In genomic region chr5:25526926-25527325, GRCm38 (mm10) we compare ENCODE assay signal across 9 mouse cellular contexts. TPM values are rescaled to one million over a fixed set of nuclear protein-coding genes. Genes with fewer than 3 reads are reported as not detected.
DNase-seq lines count a peak whose midpoint lies in the region; ATAC-seq and TF ChIP-seq lines count a peak whose summit lies in the region.
"Had no signal": no experiment of that assay in that cellular context is flagged by ENCODE, and none has a peak within 500 bp of the region (broad histone marks: within the 10 kb centered on the region; RNA-seq: fewer than 3 reads in every experiment).

No protein-coding gene starts in this region.

- intact Hi-C loops in gastrocnemius, adult 2 months (cut with DNase I): no loop called here

- H3K4me1 ChIP-seq in stomach, embryonic 16.5 days (ENCODE audit: control insufficient read depth, insufficient read depth, low read length): peaks cover 19% of the 10 kb centered on the region

- H3K9me3 ChIP-seq in stomach, embryonic 16.5 days (replicated peaks; ENCODE audit: control insufficient read depth, low read length): no peaks in the 10 kb centered on the region

- 37% methylated on average over 4 of the region's 4 CpGs for WGBS in stomach, embryonic 16.5 days

- H3K9ac ChIP-seq in stomach, embryonic 16.5 days (ENCODE audit: low read length): no peak overlapping the region

- no peak for ATAC-seq in stomach, embryonic 16.5 days (ENCODE audit: insufficient read depth, low FRiP score)
- no peak for ATAC-seq in activated CD4-positive, CD25-positive, alpha-beta regulatory T cell, adult 4 months

- H3K36me3 ChIP-seq in stomach, embryonic 16.5 days (ENCODE audit: control insufficient read depth, insufficient read depth, low read length): no peaks in the 10 kb centered on the region

- no peaks in the 10 kb centered on the region for H3K27me3 ChIP-seq in stomach, embryonic 16.5 days (ENCODE audit: control insufficient read depth, insufficient read depth, low read length)

- no peak overlapping the region for H3K4me2 ChIP-seq in stomach, embryonic 16.5 days (ENCODE audit: low read depth, low read length)

- H3K4me3 ChIP-seq in gastrocnemius, adult 2 months: 0 out of 2 replicates have a peak overlapping the region, but pooled peaks have one; percentile 2
- H3K4me3 ChIP-seq in stomach, embryonic 16.5 days (replicated peaks; ENCODE audit: low read length): no peak overlapping the region

- no peak for TF ChIP-seq CTCF in gastrocnemius, adult 2 months (IDR thresholded peaks at IDR 0.05)

- peak overlapping the region; percentile 89 for H3K27ac ChIP-seq in gastrocnemius, adult 2 months
- H3K27ac ChIP-seq in stomach, embryonic 16.5 days (ENCODE audit: low read length): peak overlapping the region; percentile 34; the same call in 1 of the 2 replicates

- peak; percentile 67 for DNase-seq in gastrocnemius, adult 18-20 months (ENCODE audit: low spot score)
- no peak for DNase-seq in gastrocnemius, postnatal 4 days (ENCODE audit: low spot score in 2 of 2)
- DNase-seq in right cerebral cortex, postnatal 25 days: peak; percentile 19
- DNase-seq in right cerebral cortex, adult 2 months (ENCODE audit: low spot score in 2 of 2): no peak
- peak; percentile 89 for DNase-seq in gastrocnemius, adult 2 months
- DNase-seq in lung, postnatal 4 days: no peak
- DNase-seq: layer of hippocampus, adult 9-11 months had no signal

RNA-seq across cellular contexts. Expression of gene Cct8l1, which starts 11.1 kb away (rescaled TPM):
- total RNA-seq in gastrocnemius, adult 18-20 months (2021): under 1 TPM in 1 of 2 experiments, not detected in 1; 0.16 TPM
- not detected for total RNA-seq in gastrocnemius, postnatal 4 days (2021)
- under 1 TPM in 1 of 2 experiments, not detected in 1; 0.14 TPM for total RNA-seq in gastrocnemius, adult 2 months (2021)
- 0.13 TPM in 1 of 2 replicates, not detected in the other for polyA plus RNA-seq in stomach, embryonic 16.5 days (2015; fragmentation: Nextera tagmentation; extraction: Ambion mirVana)
- not detected for polyA plus RNA-seq in activated CD4-positive, CD25-positive, alpha-beta regulatory T cell, adult 4 months (2017; shearing (Covaris generic))

RNA-seq across cellular contexts. Expression of gene Kmt2c, which starts 28.3 kb away (rescaled TPM):
- total RNA-seq in gastrocnemius, adult 18-20 months (2021): 10 to 100 TPM; 31.0 to 37.1 TPM
- total RNA-seq in gastrocnemius, postnatal 4 days (2021): 10 to 100 TPM; 50.8 to 50.9 TPM
- 10 to 100 TPM; 41.6 to 42.3 TPM for total RNA-seq in gastrocnemius, adult 2 months (2021)
- 12.1 and 13.6 TPM in 2 replicates for polyA plus RNA-seq in stomach, embryonic 16.5 days (2015; fragmentation: Nextera tagmentation; extraction: Ambion mirVana)
- 10 to 100 TPM; 26.0 to 27.7 TPM for polyA plus RNA-seq in activated CD4-positive, CD25-positive, alpha-beta regulatory T cell, adult 4 months (2017; shearing (Covaris generic))

Comparison
In these comparisons a context has a peak if more than half of its experiments do, and no peak if none do; other contexts are left out.
1. DNase-seq: peak in gastrocnemius, adult 18-20 months (single experiment), right cerebral cortex, postnatal 25 days (single experiment) and gastrocnemius, adult 2 months (single experiment); none in gastrocnemius, postnatal 4 days (0 of 2), right cerebral cortex, adult 2 months (0 of 2) and lung, postnatal 4 days (0 of 2).